Mouse (Mus musculus) left cerebral cortex, adult 18-20 months (tissue): ENCODE results near the gene Fam129b. TPM values are rescaled to one million over a fixed set of nuclear protein-coding genes. Genes with fewer than 3 reads are reported as not detected.

Experiments used
- DNase-seq, 2 experiments: peaks; one replicate each; pipeline ENCODE4 v3.0.0; 2021 to 2022; ENCODE audit warnings: low spot score in 2 of 2, mixed read lengths in 1 of 2
- total RNA-seq, 2 experiments: library from RNA; stranded (reverse); gene quantifications; 2 replicates each; pipeline ENCODE4 v1.2.3; 2021

Gene Fam129b
- total RNA-seq, 2 experiments from 2014 or later: 29.6 to 35.3 TPM

- DNase-seq: peak; percentile 56 to 67
These were observed 16.8 kb upstream of the Fam129b start for GRCm38 (mm10) chr2:32859010-32859621.

DNA sequence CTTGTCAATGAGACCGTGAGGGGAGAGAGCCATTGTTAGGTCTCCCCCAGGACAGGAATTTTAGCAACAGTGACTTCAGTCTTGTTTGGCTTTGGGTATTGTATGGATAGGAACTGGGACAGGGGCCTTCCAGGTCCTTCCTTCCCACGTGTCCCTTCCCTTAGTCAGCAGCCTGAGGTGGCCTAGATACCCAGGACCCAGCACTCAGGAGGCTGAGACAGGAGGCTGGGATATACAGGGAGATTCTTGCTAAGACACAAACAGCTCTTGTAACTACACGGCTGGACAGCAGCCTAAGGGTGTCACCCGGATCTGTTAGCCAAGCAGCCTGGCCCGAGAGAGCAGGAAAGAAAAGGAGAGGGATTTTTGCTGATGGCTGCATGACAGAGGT, 16.3 kb upstream of the Fam129b start:
- no peak for DNase-seq

DNA sequence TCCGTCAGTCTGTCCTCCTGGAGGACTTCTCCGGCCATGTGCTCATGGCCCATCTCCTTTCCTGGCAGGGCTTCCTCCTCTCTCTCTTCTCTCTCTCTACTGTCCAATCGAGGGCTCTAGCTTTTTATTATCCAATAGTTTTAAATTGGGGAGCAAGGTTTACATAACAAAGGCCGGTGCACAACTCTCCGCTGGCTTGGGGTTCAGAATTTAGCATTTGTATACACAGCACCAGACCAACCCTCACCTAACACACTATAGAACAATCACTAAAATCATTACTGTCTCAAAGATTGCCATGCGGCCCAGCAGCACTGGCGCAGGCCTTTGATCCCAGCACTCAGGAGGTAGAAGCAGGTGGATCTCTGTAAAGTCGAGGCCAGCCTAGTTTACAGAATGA, 15.1 kb upstream of the Fam129b start:
- DNase-seq: no peak

DNA sequence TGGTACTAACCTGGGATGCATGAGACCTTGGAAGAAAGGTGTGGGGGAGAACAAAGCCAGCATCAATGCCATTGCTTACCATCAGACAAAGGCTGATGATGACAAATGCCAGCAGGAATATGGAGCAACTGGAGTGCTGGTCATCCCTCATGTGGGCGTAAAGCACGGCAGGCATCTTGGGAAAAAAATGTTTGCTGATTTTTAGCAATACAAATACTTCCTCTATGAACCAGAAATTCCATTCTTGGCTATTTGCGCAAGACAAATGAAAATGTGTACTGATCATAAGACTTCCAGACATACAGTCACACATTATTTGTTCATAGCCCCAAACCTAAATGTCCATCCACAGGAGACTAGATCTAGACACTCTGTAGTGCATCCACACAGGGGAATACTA, 12.6 kb upstream of the Fam129b start:
- DNase-seq: no peak

GRCm38 (mm10) chr2:32864755-32865154, 11.2 kb upstream of the Fam129b start:
- no peak for DNase-seq

DNA sequence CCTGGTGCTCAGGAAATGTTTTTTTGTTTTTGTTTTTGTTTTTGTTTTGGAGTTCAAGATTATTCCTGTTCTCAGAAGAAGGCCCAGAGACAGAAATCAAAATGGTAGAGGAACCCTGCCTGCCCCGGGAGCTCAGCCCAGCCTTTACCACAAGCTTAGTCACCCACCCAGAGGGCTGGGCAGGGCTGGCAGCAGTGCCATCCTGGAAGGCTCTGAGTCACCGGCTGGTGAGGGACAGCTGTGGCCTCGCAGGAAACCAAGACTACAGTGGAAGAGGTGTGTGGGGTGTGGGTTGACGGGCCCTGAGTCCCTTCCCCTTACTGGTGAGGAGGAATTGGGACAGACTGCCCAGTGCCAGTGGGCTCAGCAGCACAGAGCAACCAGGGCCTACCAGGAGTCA, 8.6 kb upstream of the Fam129b start:
- DNase-seq: no peak

DNA sequence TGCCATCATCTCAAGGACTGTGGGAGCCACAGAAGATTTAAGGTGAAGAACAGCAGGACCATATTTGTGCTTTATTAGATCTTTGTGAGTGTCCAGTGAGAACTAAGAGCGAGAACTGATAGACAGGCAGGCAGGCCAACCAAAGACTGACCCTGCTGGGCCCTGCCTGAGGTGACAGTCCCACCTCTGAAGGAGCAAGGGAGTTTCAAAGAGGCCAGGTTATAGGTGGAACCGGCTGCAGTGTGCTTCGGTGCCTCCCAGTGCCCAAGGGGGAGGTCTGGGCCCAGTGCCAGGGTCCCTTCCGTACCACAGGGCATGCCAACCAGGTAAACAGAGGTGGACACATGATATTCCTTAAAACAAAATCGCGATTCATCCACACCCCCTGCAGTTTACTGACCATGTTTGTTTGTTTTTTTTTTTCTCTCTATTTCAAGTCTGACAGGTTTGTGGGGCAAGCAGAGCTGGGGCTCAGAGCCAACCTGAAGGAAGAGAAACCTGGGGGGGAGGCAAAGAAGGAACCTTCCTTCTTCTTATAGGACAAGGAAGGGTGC, 6.1 kb upstream of the Fam129b start:
- no peak for DNase-seq

DNA sequence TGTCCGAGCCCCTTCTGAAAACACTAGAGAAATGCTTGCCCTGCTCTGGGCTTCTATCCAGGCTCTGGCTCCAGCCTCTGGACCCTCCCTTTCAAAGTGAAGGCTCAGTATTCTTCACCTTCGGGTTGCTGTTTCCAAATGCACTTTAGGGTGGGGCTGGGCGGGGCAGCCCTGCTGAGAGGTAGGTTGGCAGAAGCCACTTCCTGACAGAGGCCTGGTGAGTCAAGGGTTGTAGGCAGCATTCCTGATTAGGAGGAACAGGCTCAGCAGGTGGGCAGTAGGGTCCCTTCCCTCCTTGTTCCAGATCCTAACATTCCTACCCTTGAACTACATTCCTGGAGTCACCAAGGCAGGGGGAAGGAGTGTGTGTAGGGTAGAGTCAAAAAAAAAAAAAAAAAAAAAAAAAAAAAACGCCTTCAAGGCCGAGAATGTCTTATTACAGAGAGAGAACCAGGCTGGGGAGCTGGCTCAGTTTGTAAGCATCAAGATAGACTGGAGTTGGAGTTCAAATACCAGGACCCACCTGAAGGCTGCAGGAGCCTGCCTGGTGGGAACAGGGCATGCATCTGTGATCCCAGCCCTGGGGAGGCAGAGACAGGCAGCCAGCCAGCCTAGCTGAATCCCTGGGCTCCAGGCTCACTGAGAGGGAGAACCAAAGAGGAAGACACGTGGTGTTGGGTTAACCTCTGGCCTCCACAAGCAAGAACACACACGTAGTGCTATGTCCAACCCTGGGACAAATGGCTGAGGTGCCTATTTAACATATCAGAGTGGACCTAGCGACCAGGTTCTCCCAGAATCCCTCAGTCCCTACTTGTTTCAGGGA, 5.4 kb upstream of the Fam129b start:
- DNase-seq: no peak

DNA sequence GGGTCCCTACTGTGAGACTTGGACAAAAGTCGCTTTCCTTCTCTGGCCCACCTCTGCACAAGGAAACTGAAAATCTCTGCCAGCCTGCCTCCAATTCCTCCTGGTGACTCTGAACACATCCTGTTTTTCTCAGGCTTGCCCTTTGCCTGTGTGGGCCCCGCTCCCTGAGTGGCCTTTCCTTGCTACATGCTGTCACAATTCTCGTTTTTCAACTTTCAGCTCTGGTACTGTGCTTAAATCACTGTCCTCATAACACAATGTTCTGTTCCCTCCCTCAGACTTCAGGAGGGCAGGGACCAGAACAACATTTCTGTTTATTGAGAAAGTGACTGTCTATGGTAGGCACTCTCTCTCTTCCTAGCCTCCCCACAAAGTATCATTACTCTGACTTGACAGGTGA, 1.8 kb upstream of the Fam129b start:
- DNase-seq: no peak

GRCm38 (mm10) chr2:32874951-32875674, 801 bp upstream of the Fam129b start:
- DNase-seq: no peak

- no peak for DNase-seq
These were observed 782 bp downstream of the Fam129b start for GRCm38 (mm10) chr2:32876490-32877302.

DNA sequence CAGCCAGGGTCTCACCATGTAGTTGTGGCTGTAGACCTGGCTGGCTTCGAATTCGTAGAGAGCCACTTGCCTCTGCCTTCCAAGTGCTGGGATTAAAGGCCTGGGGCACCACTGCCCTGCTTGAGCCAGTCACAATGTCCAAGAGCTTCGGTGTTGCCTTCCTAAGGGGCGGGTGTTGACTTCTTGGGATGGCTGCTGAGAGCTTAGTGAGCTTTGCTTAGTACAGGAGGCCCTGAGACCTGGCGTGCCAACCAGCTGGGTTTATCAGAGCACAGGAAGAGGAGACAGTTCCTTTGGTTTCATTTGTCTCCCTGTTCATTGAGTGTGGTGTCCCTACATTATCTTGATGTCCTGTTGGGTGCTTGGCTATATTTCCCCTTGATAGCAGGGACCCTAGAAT, 1.4 kb downstream of the Fam129b start:
- DNase-seq: no peak

GRCm38 (mm10) chr2:32877761-32878393, 2.0 kb downstream of the Fam129b start:
- no peak for DNase-seq

GRCm38 (mm10) chr2:32878396-32878795, 2.5 kb downstream of the Fam129b start:
- DNase-seq: no peak

DNA sequence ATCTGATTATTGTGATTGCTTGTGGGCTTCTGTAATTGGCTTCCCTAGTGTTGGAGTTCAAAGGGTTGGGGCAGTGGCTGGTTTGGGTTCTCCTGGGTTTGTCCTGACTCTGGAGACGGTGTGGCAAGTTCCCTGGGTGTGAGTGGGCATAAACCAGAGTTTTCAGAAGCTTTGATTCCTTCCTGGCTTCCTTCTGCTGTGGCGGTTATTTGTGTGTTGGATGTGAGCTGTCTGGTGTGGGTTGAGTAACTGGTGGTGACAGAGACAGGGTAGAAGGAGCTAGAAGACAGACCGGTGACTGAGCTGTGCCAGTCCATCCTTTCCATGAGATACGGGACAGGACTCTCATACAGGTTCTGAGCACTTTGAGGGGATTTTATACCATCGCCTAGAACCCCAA, 3.7 kb downstream of the Fam129b start:
- DNase-seq: peak in 1 of 2 experiments; percentile 23

GRCm38 (mm10) chr2:32881054-32881453, 5.1 kb downstream of the Fam129b start:
- DNase-seq: no peak

- peak in 1 of 2 experiments; percentile 44 for DNase-seq
These were observed 5.8 kb downstream of the Fam129b start for GRCm38 (mm10) chr2:32881723-32882122.

DNA sequence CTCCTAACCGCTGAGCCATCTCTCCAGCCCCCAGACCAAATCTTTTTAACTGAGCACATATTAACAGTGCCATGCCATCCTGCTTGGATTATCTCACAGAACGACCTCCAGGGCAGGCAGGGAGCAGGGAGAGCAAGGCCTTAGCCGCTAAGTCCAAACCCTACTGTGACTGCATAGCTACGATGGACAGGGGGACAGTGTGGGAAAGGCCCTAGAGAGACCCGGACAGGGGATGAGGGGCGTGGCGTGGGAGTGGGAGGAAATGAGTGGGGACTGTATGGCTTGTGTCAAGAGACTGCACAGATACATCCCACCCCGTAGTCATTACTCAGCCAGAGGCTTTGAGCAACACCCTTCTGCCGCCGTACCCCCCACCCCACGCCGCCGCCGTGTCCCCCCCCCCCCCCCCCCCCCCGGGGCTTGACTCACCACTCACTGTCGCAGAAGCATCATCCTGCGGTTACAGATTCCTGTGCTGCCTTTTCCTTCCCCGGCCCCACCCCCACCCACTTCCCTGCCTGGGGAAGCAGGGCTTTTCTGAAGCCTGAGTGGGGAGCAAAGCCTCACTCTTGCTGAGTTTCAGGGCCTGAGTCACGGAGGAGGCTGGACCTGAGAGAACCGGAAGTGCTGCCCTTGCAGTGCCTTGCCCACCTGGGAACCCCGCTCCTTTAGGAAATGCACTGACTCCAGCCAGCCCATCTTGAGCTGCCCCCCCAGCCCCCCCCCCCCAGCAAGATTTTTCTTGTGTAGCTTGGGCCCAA, 6.5 kb downstream of the Fam129b start:
- no peak for DNase-seq

- DNase-seq: no peak
These were observed 8.8 kb downstream of the Fam129b start for GRCm38 (mm10) chr2:32884745-32885144.

DNA sequence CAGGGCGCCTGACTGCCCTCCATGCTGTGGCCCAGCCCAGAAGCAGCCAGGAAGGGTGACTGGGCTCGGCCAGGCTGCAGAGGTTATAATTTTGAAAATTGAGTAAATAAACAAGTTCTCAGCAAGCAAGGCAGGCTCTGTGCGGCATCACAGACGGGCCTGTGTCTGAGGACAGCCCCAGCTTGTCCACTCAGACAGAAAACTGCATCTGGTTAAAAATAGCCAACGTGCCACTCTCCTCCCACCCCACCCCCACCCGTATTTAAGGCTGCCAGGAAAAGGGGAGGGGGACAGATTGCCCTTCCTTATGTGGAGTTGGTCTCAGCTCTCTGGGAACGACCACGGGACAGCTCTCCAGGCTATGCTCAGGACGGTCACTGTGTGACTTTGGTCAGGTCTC, 12.1 kb downstream of the Fam129b start:
- DNase-seq: no peak
